Mouse (Mus musculus) urinary bladder, postnatal 36 days (tissue): ENCODE measurements around the gene Abhd16b.

Experiments used
- DNase-seq, 2 experiments: peaks; one replicate each; pipeline ENCODE4 v3.0.0; 2022; ENCODE audit warnings: low spot score in 2 of 2, mixed read lengths in 1 of 2

The Abhd16b gene

GRCm38 (mm10) chr2:181493156-181493927 lies at the start of gene Abhd16b:
TSS of gene Abhd16b (plus strand) at chr2:181493206.
- no peak for DNase-seq

GRCm38 (mm10) chr2:181452181-181452580 lies 40.8 kb upstream of the Abhd16b start:
- DNase-seq = no peak

GRCm38 (mm10) chr2:181453274-181453673 lies 39.7 kb upstream of the Abhd16b start:
- no peak for DNase-seq

GRCm38 (mm10) chr2:181455899-181456298 lies 37.1 kb upstream of the Abhd16b start:
- no peak for DNase-seq

- DNase-seq = no peak
These were observed 35.2 kb upstream of the Abhd16b start for GRCm38 (mm10) chr2:181457831-181458230.

- peak in 1 of 2 experiments; percentile 21 for DNase-seq
These were observed 34.4 kb upstream of the Abhd16b start for GRCm38 (mm10) chr2:181458411-181459152.

- DNase-seq = peak; percentile 72 to 85
These were observed 33.8 kb upstream of the Abhd16b start, which contains the start of gene Zbtb46 for GRCm38 (mm10) chr2:181459153-181459672. TSS of gene Zbtb46 (minus strand) at chr2:181459426.

- peak in 1 of 2 experiments; percentile 61 for DNase-seq
These were observed 33.1 kb upstream of the Abhd16b start for GRCm38 (mm10) chr2:181459673-181460621.

GRCm38 (mm10) chr2:181461536-181462100 lies 31.4 kb upstream of the Abhd16b start:
- DNase-seq = no peak

- no peak for DNase-seq
These were observed 30.4 kb upstream of the Abhd16b start for GRCm38 (mm10) chr2:181462604-181463003.

GRCm38 (mm10) chr2:181463008-181463738 lies 29.8 kb upstream of the Abhd16b start:
- DNase-seq = peak in 1 of 2 experiments; percentile 33

- DNase-seq = no peak
These were observed 27.6 kb upstream of the Abhd16b start for GRCm38 (mm10) chr2:181465423-181465822.

- no peak for DNase-seq
These were observed 22.7 kb upstream of the Abhd16b start for GRCm38 (mm10) chr2:181470285-181470684.

GRCm38 (mm10) chr2:181471246-181471645 lies 21.8 kb upstream of the Abhd16b start:
- DNase-seq = peak in 1 of 2 experiments; percentile 44

GRCm38 (mm10) chr2:181472256-181472827 lies 20.7 kb upstream of the Abhd16b start:
- DNase-seq = no peak

- no peak for DNase-seq
These were observed 9.9 kb upstream of the Abhd16b start for GRCm38 (mm10) chr2:181483120-181483519.

GRCm38 (mm10) chr2:181483562-181484318 lies 9.3 kb upstream of the Abhd16b start:
- DNase-seq = no peak

GRCm38 (mm10) chr2:181484456-181485233 lies 8.4 kb upstream of the Abhd16b start:
- peak in 1 of 2 experiments; percentile 31 for DNase-seq
